In the genomic region with DNA sequence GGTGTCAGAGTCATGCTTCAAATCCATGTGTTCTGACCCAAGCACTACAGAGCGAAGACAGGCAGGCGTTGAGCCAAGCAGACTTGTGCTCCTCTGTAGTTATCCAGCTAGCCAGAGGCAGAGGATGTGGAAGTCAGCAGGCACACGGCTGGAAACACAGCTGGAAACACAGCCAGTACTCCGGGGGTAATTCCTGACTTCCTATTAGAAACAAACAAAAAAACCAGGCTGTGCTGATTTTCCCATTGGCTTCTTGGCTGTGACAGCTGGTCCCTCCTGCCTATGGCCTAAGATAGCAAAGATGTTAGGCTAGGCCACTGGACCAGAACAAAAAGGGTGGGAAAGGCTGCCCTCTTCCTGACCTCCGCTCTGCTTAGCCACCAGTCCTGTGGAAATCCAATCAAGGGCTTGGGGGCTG, we compare ENCODE assay signal across 10 mouse cellular contexts.
A peak's percentile ranks its signal among the peaks of the same experiment; 100 is the strongest.
DNase-seq lines count a peak whose midpoint lies in the region; ATAC-seq lines count a peak whose summit lies in the region.
"Had no signal": no experiment of that assay in that cellular context is flagged by ENCODE, and none has a peak within 500 bp of the region (broad histone marks: within the 10 kb centered on the region; RNA-seq: fewer than 3 reads in every experiment).

No protein-coding gene starts in this region.

- peak; percentile 91 for ATAC-seq in kidney, embryonic 14.5 days (ENCODE audit: low FRiP score, low TSS enrichment)
- peak; percentile 56; the same call in 1 of the 2 replicates for ATAC-seq in embryonic facial prominence, embryonic 11.5 days (replicated peaks; ENCODE audit: insufficient number of reproducible peaks, low FRiP score, low TSS enrichment, low read depth)
- ATAC-seq in neural tube, embryonic 11.5 days (ENCODE audit: insufficient read depth, low FRiP score, low TSS enrichment): peak; percentile 44
- ATAC-seq in CD4-positive, CD25-positive, alpha-beta regulatory T cell, adult 4 months: no peak

- 28% methylated on average over 5 of the region's 5 CpGs for WGBS in kidney, embryonic 14.5 days
- 22% methylated on average over 5 of the region's 5 CpGs for WGBS in embryonic facial prominence, embryonic 11.5 days
- WGBS in neural tube, embryonic 11.5 days: 29% methylated on average over 5 of the region's 5 CpGs

- H3K9ac ChIP-seq in kidney, embryonic 14.5 days (ENCODE audit: low read depth, low read length): no peak overlapping the region
- no peak overlapping the region for H3K9ac ChIP-seq in embryonic facial prominence, embryonic 11.5 days (replicated peaks; ENCODE audit: low read length)
- no peak overlapping the region for H3K9ac ChIP-seq in neural tube, embryonic 11.5 days (ENCODE audit: low read length)

- H3K4me2 ChIP-seq in kidney, embryonic 14.5 days (replicated peaks; ENCODE audit: low read depth, low read length): no peak overlapping the region
- H3K4me2 ChIP-seq in embryonic facial prominence, embryonic 11.5 days (ENCODE audit: low read depth, low read length): no peak overlapping the region
- no peak overlapping the region for H3K4me2 ChIP-seq in neural tube, embryonic 11.5 days (ENCODE audit: low read depth)

- H3K27me3 ChIP-seq in kidney, embryonic 14.5 days (ENCODE audit: control insufficient read depth, insufficient read depth, low read length): no peaks in the 10 kb centered on the region
- no peaks in the 10 kb centered on the region for H3K27me3 ChIP-seq in embryonic facial prominence, embryonic 11.5 days (ENCODE audit: control insufficient read depth, insufficient read depth, low read length)
- H3K27me3 ChIP-seq in neural tube, embryonic 11.5 days (ENCODE audit: control insufficient read depth, insufficient read depth, low read length): no peaks in the 10 kb centered on the region

- H3K4me1 ChIP-seq in kidney, embryonic 14.5 days (ENCODE audit: control insufficient read depth, insufficient read depth, low read length): peaks cover 14% of the 10 kb centered on the region
- no peaks in the 10 kb centered on the region; the same call in 1 of the 2 replicates for H3K4me1 ChIP-seq in embryonic facial prominence, embryonic 11.5 days (ENCODE audit: control insufficient read depth, insufficient read depth, low read length)
- H3K4me1 ChIP-seq in neural tube, embryonic 11.5 days (ENCODE audit: control insufficient read depth, insufficient read depth, low read length): peaks cover 12% of the 10 kb centered on the region
- H3K4me1 ChIP-seq: megakaryocyte, embryonic 14.5 days had no signal

- no peak for DNase-seq in kidney, adult 18-20 months
- DNase-seq in embryonic facial prominence, embryonic 11.5 days (ENCODE audit: low spot score): peak; percentile 56
- peak; percentile 24 to 28 for DNase-seq in heart, postnatal 36 days
- DNase-seq in neural tube, embryonic 11.5 days (ENCODE audit: low spot score): peak; percentile 60
- no peak for DNase-seq in cerebellum, adult 8-10 months
- no peak for DNase-seq in thymus, postnatal 25 days
- DNase-seq: cerebellum, adult 2 months had no signal

- H3K9me3 ChIP-seq in kidney, embryonic 14.5 days (ENCODE audit: control insufficient read depth, low read length): no peaks in the 10 kb centered on the region
- H3K9me3 ChIP-seq in embryonic facial prominence, embryonic 11.5 days (replicated peaks; ENCODE audit: control insufficient read depth, low read length): no peaks in the 10 kb centered on the region
- H3K9me3 ChIP-seq in neural tube, embryonic 11.5 days (ENCODE audit: control insufficient read depth, low read length): no peaks in the 10 kb centered on the region
- H3K9me3 ChIP-seq: megakaryocyte, embryonic 14.5 days had no signal

- H3K4me3 ChIP-seq in kidney, embryonic 14.5 days (ENCODE audit: low read length): no peak overlapping the region
- H3K4me3 ChIP-seq in embryonic facial prominence, embryonic 11.5 days (ENCODE audit: low read depth, low read length): no peak overlapping the region
- no peak overlapping the region for H3K4me3 ChIP-seq in neural tube, embryonic 11.5 days (ENCODE audit: low read depth, low read length)
- H3K4me3 ChIP-seq: megakaryocyte, embryonic 14.5 days had no signal

- intact Hi-C loops in heart, postnatal 36 days (cut with DNase I): loop anchor here (5.0 kb wide), 1 partner anchor 48 kb away; no protein-coding TSS in a partner anchor

- peak overlapping the region; percentile 31; the same call in 1 of the 2 replicates for H3K27ac ChIP-seq in kidney, embryonic 14.5 days (ENCODE audit: low read depth, low read length)
- no peak overlapping the region for H3K27ac ChIP-seq in embryonic facial prominence, embryonic 11.5 days (replicated peaks; ENCODE audit: low read depth, low read length)
- no peak overlapping the region for H3K27ac ChIP-seq in neural tube, embryonic 11.5 days (ENCODE audit: low read depth, low read length)

- no peaks in the 10 kb centered on the region for H3K36me3 ChIP-seq in kidney, embryonic 14.5 days (ENCODE audit: control insufficient read depth, insufficient read depth, low read length)
- H3K36me3 ChIP-seq in embryonic facial prominence, embryonic 11.5 days (replicated peaks; ENCODE audit: control insufficient read depth, insufficient read depth, low read depth, low read length): no peaks in the 10 kb centered on the region
- H3K36me3 ChIP-seq in neural tube, embryonic 11.5 days (ENCODE audit: control insufficient read depth, insufficient read depth, low read length): no peaks in the 10 kb centered on the region

Comparison
In these comparisons a context has a peak if more than half of its experiments do, and no peak if none do; other contexts are left out.
1. DNase-seq: peak in embryonic facial prominence, embryonic 11.5 days (single experiment), heart, postnatal 36 days (2 of 2) and neural tube, embryonic 11.5 days (single experiment); none in kidney, adult 18-20 months (single experiment), cerebellum, adult 8-10 months (single experiment) and thymus, postnatal 25 days (single experiment).